Mouse (Mus musculus): ENCODE data around the gene Olfr461. TPM values are rescaled to one million over a fixed set of nuclear protein-coding genes. Genes with fewer than 3 reads are reported as not detected.

The Olfr461 gene
- not detected in 2 replicates for polyA plus RNA-seq (2015; fragmentation: Nextera tagmentation; extraction: Ambion mirVana)

DNA sequence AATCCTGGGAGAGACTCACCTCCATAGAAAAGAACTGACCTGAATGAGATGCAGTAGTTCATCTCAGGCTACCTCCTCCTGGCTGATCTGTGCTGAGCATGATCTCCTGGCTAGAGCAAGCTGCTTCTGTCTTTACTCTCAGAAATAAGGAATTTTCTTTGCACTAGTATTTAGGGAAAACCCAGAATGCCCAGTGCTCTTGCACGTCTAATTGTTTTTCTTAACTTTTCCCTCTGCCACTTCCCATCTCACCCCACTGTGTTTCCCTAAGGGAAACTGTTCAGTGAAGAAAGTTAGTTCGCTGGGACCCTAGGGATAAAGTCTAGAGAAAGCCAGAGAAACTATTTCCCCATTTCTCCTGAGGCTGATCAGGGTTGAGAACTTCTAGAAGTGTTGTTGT, at the start of gene Olfr461:
TSS of gene Olfr461 (minus strand) at position 101 of the 400 bp plus-strand sequence.

DNA sequence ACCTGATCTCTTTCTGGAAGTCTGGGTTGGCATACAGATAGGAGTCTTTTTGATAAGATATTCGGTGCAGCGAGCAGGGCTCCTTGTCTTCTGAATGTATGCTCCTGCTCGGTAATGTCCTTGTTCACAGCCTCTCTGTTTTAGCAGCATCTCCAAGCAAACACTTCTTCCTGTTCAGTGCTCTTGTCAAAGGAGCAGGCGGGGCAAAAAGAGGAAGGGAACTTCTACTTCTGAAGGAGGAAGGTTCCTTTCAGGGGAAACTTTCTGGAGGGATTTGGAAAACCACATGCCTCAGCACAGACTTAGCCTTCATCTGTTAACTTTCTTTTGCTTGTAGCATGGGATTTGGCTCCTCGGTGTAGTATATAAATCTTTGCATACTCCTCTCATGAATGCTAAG, 30.8 kb upstream of the Olfr461 start, which contains the start of gene Clec5a:
TSS of gene Clec5a (minus strand) at position 177 of the 400 bp plus-strand sequence.

DNA sequence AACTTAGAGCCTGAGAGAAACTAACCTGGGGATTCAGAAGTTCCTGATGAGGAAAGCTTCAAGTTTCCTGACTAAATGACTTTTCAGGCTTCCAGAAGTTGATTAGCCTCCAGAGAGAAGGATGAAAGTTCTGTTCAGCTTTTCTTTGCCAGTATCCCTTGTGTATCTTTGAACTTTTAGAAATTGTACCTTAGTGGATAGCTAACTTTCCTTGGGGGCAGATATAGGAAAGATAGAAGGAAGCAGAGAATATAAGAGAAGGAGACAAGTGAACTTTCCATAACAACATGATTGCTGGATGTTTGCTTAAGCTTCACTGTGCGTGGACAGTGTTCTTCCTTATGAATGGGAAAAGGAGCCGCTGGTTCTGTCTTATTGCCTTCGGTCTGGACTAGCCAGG, 14.3 kb upstream of the Olfr461 start, which contains the start of gene Olfr460:
TSS of gene Olfr460 (plus strand) at position 301 of the 400 bp plus-strand sequence.

DNA sequence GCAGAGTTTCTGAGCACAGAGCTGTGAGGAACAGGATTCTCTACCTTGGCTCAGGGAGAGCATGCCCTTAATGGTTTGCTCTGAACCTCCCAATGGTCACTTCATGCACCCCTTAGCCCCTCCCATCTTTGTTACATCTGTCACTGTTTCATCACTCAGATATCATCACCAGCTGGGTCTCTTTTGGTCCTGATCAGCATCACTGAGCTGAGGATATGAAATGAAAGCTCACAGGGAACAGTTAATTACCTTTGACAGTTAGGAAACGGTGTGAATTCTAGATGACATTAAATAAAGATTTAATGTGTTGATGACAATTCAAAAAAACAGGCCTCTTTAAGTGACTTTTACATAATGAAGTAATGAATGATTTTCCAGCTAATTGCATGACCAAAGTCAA, 35.4 kb downstream of the Olfr461 start, which contains the start of gene Prss37:
TSS of gene Prss37 (minus strand) at position 101 of the 400 bp plus-strand sequence.

DNA sequence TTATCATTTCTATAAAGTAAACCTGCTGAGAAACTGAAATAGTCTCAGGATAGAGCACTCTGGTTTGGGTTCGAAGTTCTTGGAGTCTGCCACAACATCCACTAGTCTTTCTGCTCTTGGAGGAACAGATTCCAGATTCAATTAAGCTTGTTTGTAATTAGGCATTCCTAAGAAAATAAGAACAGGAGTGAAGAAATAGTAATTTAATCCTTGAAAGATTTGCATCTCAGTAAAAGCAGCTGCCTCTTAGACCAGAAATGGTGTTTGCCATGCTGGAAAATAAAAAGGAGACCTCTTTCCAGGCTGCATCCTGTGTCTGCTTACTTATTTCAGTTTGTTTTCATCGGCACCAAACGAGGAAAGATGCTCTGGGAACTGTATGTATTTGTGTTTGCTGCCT, 61.6 kb downstream of the Olfr461 start, which contains the start of gene Tas2r108:
TSS of gene Tas2r108 (plus strand) at position 301 of the 400 bp plus-strand sequence.

Other genes with a start within 250 kb of the Olfr461 start
- 18.3 and 18.6 TPM in 2 replicates for gene Agk, start 229.9 kb downstream of the Olfr461 start, polyA plus RNA-seq (2015; fragmentation: Nextera tagmentation; extraction: Ambion mirVana)
- 3.0 and 3.3 TPM in 2 replicates for gene E330009J07Rik, start 118.9 kb downstream of the Olfr461 start, polyA plus RNA-seq (2015; fragmentation: Nextera tagmentation; extraction: Ambion mirVana)
- gene Wee2, start 116.0 kb downstream of the Olfr461 start, polyA plus RNA-seq (2015; fragmentation: Nextera tagmentation; extraction: Ambion mirVana): not detected in 2 replicates
- gene Ssbp1, start 83.7 kb downstream of the Olfr461 start, polyA plus RNA-seq (2015; fragmentation: Nextera tagmentation; extraction: Ambion mirVana): 92.8 and 95.8 TPM in 2 replicates
- gene Tas2r137, start 63.8 kb downstream of the Olfr461 start, polyA plus RNA-seq (2015; fragmentation: Nextera tagmentation; extraction: Ambion mirVana): not detected in 2 replicates
- gene Tas2r108, start 61.5 kb downstream of the Olfr461 start, polyA plus RNA-seq (2015; fragmentation: Nextera tagmentation; extraction: Ambion mirVana): not detected in 2 replicates
- gene Prss37, start 35.5 kb downstream of the Olfr461 start, polyA plus RNA-seq (2015; fragmentation: Nextera tagmentation; extraction: Ambion mirVana): not detected in 2 replicates
- gene Olfr460, start 14.4 kb upstream of the Olfr461 start, polyA plus RNA-seq (2015; fragmentation: Nextera tagmentation; extraction: Ambion mirVana): not detected in 2 replicates
- 1.4 and 6.3 TPM in 2 replicates for gene Clec5a, start 30.8 kb upstream of the Olfr461 start, polyA plus RNA-seq (2015; fragmentation: Nextera tagmentation; extraction: Ambion mirVana)
- not detected in 2 replicates for gene Tas2r138, start 58.3 kb upstream of the Olfr461 start, polyA plus RNA-seq (2015; fragmentation: Nextera tagmentation; extraction: Ambion mirVana)
- 0.04 TPM in 1 of 2 replicates, not detected in the other for gene Mgam, start 73.8 kb upstream of the Olfr461 start, polyA plus RNA-seq (2015; fragmentation: Nextera tagmentation; extraction: Ambion mirVana)

All from urinary bladder, postnatal 0 days (tissue).